Mouse (Mus musculus) hindbrain, postnatal 0 days (tissue): Measurements from ENCODE around the gene Klhl32. TPM values are rescaled to one million over a fixed set of nuclear protein-coding genes. Genes with fewer than 3 reads are reported as not detected.
"Not testable (repeated sequence)": the region's sequence is repeated elsewhere in the genome, so short reads cannot be mapped to it uniquely, and the experiment has no call there.

ENCODE experiments used
- ATAC-seq: fragments of 200-750 bp; cut with Nextera tagmentation; 2 replicates; pipeline ENCODE4 v1.8.0; 2017; ENCODE audit warnings: mild to moderate bottlenecking, moderate TSS enrichment, moderate library complexity
- DNase-seq: peaks from one replicate; pipeline ENCODE4 v3.0.0-alpha.2; 2015; ENCODE audit warnings: low spot score
- H3K27ac ChIP-seq: fragments of 300-500 bp; sonication (generic); 2 replicates; pipeline ENCODE4 v1.5.1; 2014; ENCODE audit warnings: mild to moderate bottlenecking
- H3K27me3 ChIP-seq: fragments of 300-500 bp; sonication (generic); 2 replicates; pipeline ENCODE4 v1.6.1; 2014; ENCODE audit warnings: low read length, mixed read lengths; ENCODE audit not compliant: insufficient read depth
- H3K36me3 ChIP-seq: fragments of 300-500 bp; sonication (generic); 2 replicates; pipeline ENCODE4 v1.6.1; 2014; ENCODE audit warnings: low read length, mixed read lengths; ENCODE audit not compliant: insufficient read depth
- H3K4me1 ChIP-seq: fragments of 300-500 bp; sonication (generic); 2 replicates; pipeline ENCODE4 v1.6.1; 2014; ENCODE audit warnings: antibody characterized with exemption, low read length, mixed read lengths; ENCODE audit not compliant: insufficient read depth
- H3K4me2 ChIP-seq: fragments of 300-500 bp; sonication (generic); 2 replicates; pipeline ENCODE4 v1.6.1; 2014; ENCODE audit warnings: low read depth, mild to moderate bottlenecking, low read length, moderate library complexity, mixed read lengths
- H3K4me3 ChIP-seq: fragments of 300-500 bp; sonication (generic); 2 replicates; pipeline ENCODE4 v1.5.1; 2014; ENCODE audit warnings: low read length
- H3K9ac ChIP-seq: fragments of 300-500 bp; sonication (generic); replicated peaks from 2 replicates; pipeline ENCODE4 v1.6.1; 2014; ENCODE audit warnings: mild to moderate bottlenecking, low read length, moderate library complexity, mixed read lengths
- H3K9me3 ChIP-seq: fragments of 300-500 bp; sonication (generic); 2 replicates; pipeline ENCODE4 v1.6.1; 2016; ENCODE audit warnings: low read length, mixed read lengths
- CTCF ChIP-seq: IDR thresholded peaks from 2 replicates; pipeline ENCODE4 v1.5.1; 2016; ENCODE audit warnings: antibody characterized with exemption, control low read depth, low read depth
- WGBS: fragments of 180-500 bp; shearing (Covaris S2); extraction: QIAGEN DNeasy Blood & Tissue Kit; methylation state at CpG from one replicate; pipeline ENCODE4 v1.1.7; 2014; 5-methylcytosine and 5-hydroxymethylcytosine counted together
- polyA plus RNA-seq: library from polyadenylated mRNA; unstranded; fragments of >200 nt; fragmentation: Nextera tagmentation; extraction: Ambion mirVana; gene quantifications from 2 replicates; pipeline ENCODE4 v1.2.1, GENCODE M21; 2015
- total RNA-seq: library from RNA; depleted of rRNA; stranded (reverse); fragments of >200 nt; gene quantifications from 2 replicates; pipeline ENCODE4 v1.2.3, GENCODE M21; 2014

Klhl32 gene
- total and polyA plus RNA-seq, 2 experiments from 2014 or later: 31.3 to 37.9 TPM

- no peak overlapping the region for H3K4me3 ChIP-seq
- WGBS: 62% methylated on average over 6 of the region's 6 CpGs
- H3K27me3 ChIP-seq: no peaks in the 10 kb centered on the region
- H3K9me3 ChIP-seq: no peaks in the 10 kb centered on the region
- no peaks in the 10 kb centered on the region for H3K4me1 ChIP-seq
- no peak for TF ChIP-seq CTCF
- H3K9ac ChIP-seq: no peak overlapping the region
- no peak for DNase-seq
- H3K27ac ChIP-seq: no peak overlapping the region
- no peak overlapping the region for H3K4me2 ChIP-seq
- no peak for ATAC-seq
- no peaks in the 10 kb centered on the region for H3K36me3 ChIP-seq
Observed at GRCm38 (mm10) chr4:24659218-24659617, 191.7 kb downstream of the Klhl32 start.

DNA sequence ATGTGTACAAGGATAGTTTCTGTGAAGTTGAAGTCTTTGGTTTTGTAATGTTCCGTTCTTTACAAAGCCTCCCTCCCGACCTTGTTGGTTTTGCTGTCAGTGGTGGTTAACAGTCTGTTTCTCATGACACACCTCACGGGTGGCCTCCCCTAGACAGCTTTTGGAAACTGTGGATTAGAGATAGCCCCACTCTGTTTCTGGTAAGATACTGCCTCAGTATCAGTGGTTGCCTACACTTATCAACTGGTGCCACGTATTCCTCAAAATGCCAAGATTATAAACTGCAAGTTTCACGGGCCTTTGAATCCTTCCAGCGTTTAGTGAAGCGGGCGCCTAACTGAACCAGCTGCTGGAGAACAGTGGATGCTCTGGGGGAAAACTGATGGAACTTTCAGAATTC lies 206.2 kb downstream of the Klhl32 start:
- WGBS: 95% methylated on average over 5 of the region's 8 CpGs
- H3K9ac ChIP-seq, H3K9me3 ChIP-seq, ATAC-seq, H3K27me3 ChIP-seq, H3K4me3 ChIP-seq, H3K36me3 ChIP-seq, H3K27ac ChIP-seq, H3K4me2 ChIP-seq, H3K4me1 ChIP-seq, DNase-seq: not testable (repeated sequence)

DNA sequence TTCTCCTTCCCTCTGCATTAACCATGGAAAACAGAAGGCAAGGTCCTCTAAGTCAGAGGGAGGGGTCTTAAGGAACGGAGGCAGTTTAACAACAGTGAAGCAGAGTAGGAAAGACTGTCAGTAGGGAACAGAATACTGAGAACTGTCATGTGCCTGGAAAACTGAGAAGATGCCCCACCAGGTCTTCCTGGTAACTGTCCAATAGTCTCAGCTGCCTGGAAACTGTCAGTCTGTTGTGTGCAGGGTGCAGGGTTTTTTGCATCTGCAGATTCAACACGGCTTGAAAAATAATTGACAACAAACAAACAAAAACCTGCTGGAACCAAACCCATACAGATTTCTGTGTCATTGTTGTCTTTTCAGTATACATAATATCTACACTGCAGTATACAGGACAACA lies 208.6 kb downstream of the Klhl32 start:
- no peak for TF ChIP-seq CTCF
- no peaks in the 10 kb centered on the region for H3K27me3 ChIP-seq
- DNase-seq (peak; percentile 36), ATAC-seq (peak; percentile 51; the same call in 1 of the 2 replicates)
- H3K4me1 ChIP-seq: no peaks in the 10 kb centered on the region
- 39% methylated on average over 2 of the region's 2 CpGs for WGBS
- no peak overlapping the region for H3K4me2 ChIP-seq
- no peak overlapping the region for H3K27ac ChIP-seq
- H3K9ac ChIP-seq: no peak overlapping the region
- no peaks in the 10 kb centered on the region for H3K36me3 ChIP-seq
- H3K4me3 ChIP-seq: no peak overlapping the region
- H3K9me3 ChIP-seq: no peaks in the 10 kb centered on the region

DNA sequence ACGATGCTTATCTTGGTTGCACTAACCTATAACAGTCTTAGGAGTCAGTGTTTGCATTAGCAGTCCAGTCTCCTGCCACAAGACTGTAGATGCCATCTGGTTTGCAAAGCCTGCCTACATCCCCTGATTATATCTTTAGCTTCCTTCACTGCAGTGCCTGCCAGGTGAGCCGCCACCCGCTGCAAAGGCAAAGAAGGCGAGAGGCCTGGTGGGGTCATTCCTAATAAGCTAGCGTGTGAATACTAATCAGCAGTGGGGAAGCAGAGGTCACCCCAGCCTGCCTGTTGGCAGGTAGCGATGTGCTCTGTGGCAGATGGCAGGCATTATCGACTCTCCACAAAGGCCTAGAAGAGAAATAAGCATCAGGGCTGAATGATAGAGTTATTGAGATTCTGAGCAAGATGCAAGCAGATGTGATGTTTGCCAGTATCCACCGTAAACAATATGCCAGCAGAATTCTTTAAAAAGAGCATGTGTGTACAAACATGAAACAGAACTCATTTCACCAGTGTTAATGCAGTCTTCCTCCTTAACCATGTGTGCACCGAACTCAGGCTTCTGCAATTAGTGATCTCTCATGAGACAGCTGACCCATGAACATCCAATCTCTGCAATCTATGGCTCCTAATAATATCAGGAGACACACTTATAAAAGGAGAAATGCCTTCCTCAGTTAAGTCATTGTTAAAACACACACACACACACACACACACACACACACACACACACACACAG lies 219.6 kb downstream of the Klhl32 start:
- Histone ChIP-seq H3K9ac (no peak overlapping the region), H3K27me3 (no peaks in the 10 kb centered on the region), H3K4me1 (no peaks in the 10 kb centered on the region), H3K4me2 (no peak overlapping the region), H3K4me3 (no peak overlapping the region), H3K9me3 (no peaks in the 10 kb centered on the region), H3K27ac (peak overlapping the region; percentile 43; the same call in 1 of the 2 replicates), H3K36me3 (no peaks in the 10 kb centered on the region)
- ATAC-seq: peak; percentile 80
- TF ChIP-seq CTCF: no peak
- peak; percentile 49 for DNase-seq
- 38% methylated on average over 9 of the region's 9 CpGs for WGBS

DNA sequence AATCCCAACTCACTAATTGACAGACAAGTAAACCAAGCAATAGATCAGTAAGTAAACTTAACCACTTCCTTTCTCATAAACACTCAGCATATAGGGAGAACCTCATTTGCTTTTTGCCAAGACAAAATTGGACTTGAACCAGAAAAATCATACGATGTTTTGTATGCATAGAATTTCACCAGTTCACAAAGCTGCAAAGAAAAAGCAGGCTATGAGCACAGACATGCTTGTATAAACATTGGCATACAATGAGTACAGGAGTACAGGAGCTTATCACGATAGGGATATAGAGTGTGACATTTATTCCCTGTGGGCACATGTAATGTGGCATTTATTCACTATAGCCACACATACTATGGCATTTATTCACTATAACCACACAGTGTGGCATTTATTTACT lies 220.5 kb downstream of the Klhl32 start:
- ATAC-seq: no peak

GRCm38 (mm10) chr4:24627871-24628270 lies 223.1 kb downstream of the Klhl32 start:
- no peaks in the 10 kb centered on the region for H3K27me3 ChIP-seq
- H3K27ac ChIP-seq: no peak overlapping the region

More for the DNA sequence above, 220.5 kb downstream of the Klhl32 start:
- no peaks in the 10 kb centered on the region for H3K4me1 ChIP-seq
- DNase-seq: no peak
- H3K9me3 ChIP-seq: no peaks in the 10 kb centered on the region
- 54% methylated on average over 2 of the region's 2 CpGs for WGBS
- TF ChIP-seq CTCF: no peak
- no peaks in the 10 kb centered on the region for H3K36me3 ChIP-seq
- H3K27ac ChIP-seq: no peak overlapping the region
- H3K27me3 ChIP-seq: no peaks in the 10 kb centered on the region
- H3K9ac ChIP-seq: no peak overlapping the region
- H3K4me3 ChIP-seq: no peak overlapping the region
- no peak overlapping the region for H3K4me2 ChIP-seq

DNA sequence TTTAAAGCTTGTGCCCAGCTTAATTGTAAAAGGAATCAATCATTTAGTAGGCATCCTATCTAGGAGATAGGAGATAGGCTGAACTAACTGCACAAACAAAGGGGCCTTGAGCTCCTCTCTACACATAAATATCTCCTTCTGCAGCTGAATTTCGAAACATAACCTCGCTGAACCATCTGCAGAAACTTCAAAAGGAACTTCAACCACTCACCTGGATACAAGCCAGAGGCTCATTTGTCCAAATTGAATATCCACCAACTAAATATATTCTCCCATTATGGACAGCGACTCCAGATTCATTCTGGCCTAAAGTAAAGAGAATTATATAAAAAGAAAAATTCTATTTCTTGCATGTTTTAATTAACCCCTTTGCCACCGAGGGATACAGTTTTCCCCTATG lies 224.2 kb downstream of the Klhl32 start:
- H3K4me1 ChIP-seq: no peaks in the 10 kb centered on the region
- WGBS: 64% methylated on average over 4 of the region's 4 CpGs
- ATAC-seq (no peak), DNase-seq (no peak)
- H3K4me3 ChIP-seq: no peak overlapping the region
- H3K9me3 ChIP-seq: no peaks in the 10 kb centered on the region
- H3K4me2 ChIP-seq: no peak overlapping the region
- no peak overlapping the region for H3K9ac ChIP-seq
- no peak overlapping the region for H3K27ac ChIP-seq
- no peak for TF ChIP-seq CTCF
- H3K36me3 ChIP-seq: no peaks in the 10 kb centered on the region
- no peaks in the 10 kb centered on the region for H3K27me3 ChIP-seq

More at GRCm38 (mm10) chr4:24627871-24628270, 223.1 kb downstream of the Klhl32 start:
- Histone ChIP-seq H3K4me2 (no peak overlapping the region), H3K9me3 (no peaks in the 10 kb centered on the region), H3K9ac (no peak overlapping the region), H3K4me1 (no peaks in the 10 kb centered on the region), H3K4me3 (no peak overlapping the region), H3K36me3 (no peaks in the 10 kb centered on the region)
- ATAC-seq (no peak), DNase-seq (no peak)
- WGBS: 55% methylated on average over 1 of the region's 1 CpGs
- no peak for TF ChIP-seq CTCF
